Mouse (Mus musculus) cortical plate, adult 2 months (tissue): ENCODE measurements around the gene Nrxn1.

Experiments used
- CTCF ChIP-seq: fragments of 200-500 bp; IDR thresholded peaks from 2 replicates; pipeline ENCODE4 v1.5.1; 2011; ENCODE audit warnings: mild to moderate bottlenecking, control low read depth, low read length; ENCODE audit not compliant: insufficient read depth; ENCODE audit errors: extremely low read depth
- POLR2A ChIP-seq: fragments of 200-500 bp; IDR thresholded peaks from 2 replicates; pipeline ENCODE4 v1.6.1; 2011; ENCODE audit warnings: mild to moderate bottlenecking, low read length, control low read depth; ENCODE audit not compliant: insufficient read depth; ENCODE audit errors: extremely low read depth

GRCm38 (mm10) chr17:90836154-90837021 lies 256.5 kb downstream of the Nrxn1 start:
- no peak for TF ChIP-seq POLR2A
- no peak for TF ChIP-seq CTCF
